Mouse (Mus musculus) lung, adult 2 months (tissue): ENCODE measurements around the gene Lekr1.

ENCODE experiments used
- CTCF ChIP-seq: fragments of 200-500 bp; IDR thresholded peaks from 2 replicates; pipeline ENCODE4 v1.5.1; 2011; ENCODE audit warnings: mild to moderate bottlenecking, low read length, control low read depth; ENCODE audit not compliant: insufficient read depth
- POLR2A ChIP-seq: fragments of 200-500 bp; IDR thresholded peaks from 2 replicates; pipeline ENCODE4 v1.6.1; 2011; ENCODE audit warnings: low read depth, mild to moderate bottlenecking, control low read depth, low read length, borderline replicate concordance; ENCODE audit errors: extremely low read depth

GRCm38 (mm10) chr3:65680612-65681011, 14.6 kb downstream of the Lekr1 start:
- TF ChIP-seq CTCF (no peak), POLR2A (no peak)
